Mouse (Mus musculus): ENCODE measurements around the gene Olfr1434. TPM values are rescaled to one million over a fixed set of nuclear protein-coding genes. Genes with fewer than 3 reads are reported as not detected.
"Not testable (repeated sequence)": the region's sequence is repeated elsewhere in the genome, so short reads cannot be mapped to it uniquely, and the experiment has no call there.

Gene Olfr1434
- polyA plus RNA-seq (2012; rRNA removed), result not detected in 2 replicates

DNA sequence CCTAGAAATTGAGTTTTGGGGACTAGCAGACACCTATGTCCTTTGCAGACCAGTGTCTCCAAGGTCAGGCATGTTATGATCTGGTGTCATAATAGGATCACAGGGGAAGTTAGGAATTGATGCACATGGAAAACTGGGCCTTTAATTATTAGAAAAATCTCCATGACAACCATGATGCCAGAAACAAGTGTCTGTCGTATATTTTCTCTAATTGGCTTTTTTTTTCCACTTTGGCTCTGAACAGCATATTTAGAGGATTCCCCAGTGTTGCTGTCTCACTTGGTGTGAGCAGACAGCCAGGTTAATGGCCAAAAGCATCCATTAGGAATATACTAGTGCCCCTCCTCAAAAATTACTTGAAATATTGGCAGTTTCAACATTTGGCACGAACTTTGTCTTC is at the start of gene Olfr1434:
Gene Olfr1434, plus strand, starts transcription at position 301 of the 400 bp plus-strand sequence.
- DNase-seq (ENCODE audit: low spot score), result no peak

DNA sequence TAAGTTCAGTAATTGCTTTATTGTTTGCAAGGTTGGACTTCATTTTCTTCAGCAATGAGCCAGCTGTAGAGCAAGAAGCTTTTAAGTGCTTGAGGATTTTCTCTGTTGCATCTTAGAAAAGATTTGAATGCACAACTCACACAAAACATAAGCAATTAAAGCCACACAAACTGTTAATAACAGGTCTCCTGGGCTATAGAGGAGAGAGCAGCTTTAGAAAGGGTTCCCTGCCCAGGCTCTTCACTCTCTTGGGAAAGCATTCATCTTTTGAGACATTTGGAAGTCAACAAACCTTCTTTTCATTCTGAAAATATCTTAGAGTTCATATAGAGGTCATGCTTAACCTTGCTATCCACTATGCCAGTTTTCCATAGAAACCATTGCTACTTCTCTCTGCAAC is 47.2 kb upstream of the Olfr1434 start, which contains the start of gene Olfr1432:
Gene Olfr1432, minus strand, starts transcription at position 101 of the 400 bp plus-strand sequence.
- DNase-seq (ENCODE audit: low spot score), result not testable (repeated sequence)

DNA sequence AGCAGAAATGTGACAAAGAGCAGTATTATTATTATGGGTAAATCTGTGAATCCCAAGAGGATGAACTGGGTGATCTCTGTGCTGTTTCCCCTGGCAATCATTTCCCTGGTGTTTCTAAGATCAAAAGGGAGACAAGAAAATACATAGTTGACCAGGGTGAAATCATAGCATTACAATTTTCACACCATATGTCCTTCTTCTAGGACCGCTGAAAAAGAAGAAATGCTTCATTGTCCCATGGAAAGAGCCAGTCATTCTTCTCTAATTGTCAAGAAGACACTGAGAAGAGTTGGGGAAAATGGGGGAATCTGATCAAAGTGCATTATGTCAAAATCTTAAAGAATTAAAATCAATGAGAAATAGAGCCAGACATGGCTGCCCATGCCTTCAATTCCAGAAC is 38.1 kb upstream of the Olfr1434 start, which contains the start of gene Olfr262:
Gene Olfr262, minus strand, starts transcription at position 101 of the 400 bp plus-strand sequence.
- DNase-seq (ENCODE audit: low spot score), result no peak

- DNase-seq (ENCODE audit: low spot score), result no peak
These were observed 18.9 kb upstream of the Olfr1434 start, which contains the start of gene Olfr235 for GRCm38 (mm10) chr19:12260732-12261131. Olfr235 (plus strand) TSS chr19:12261032.

GRCm38 (mm10) chr19:12292979-12293378 is 13.3 kb downstream of the Olfr1434 start:
- DNase-seq (ENCODE audit: low spot score), result no peak

- not testable (repeated sequence) for DNase-seq (ENCODE audit: low spot score)
These were observed 19.4 kb downstream of the Olfr1434 start, which contains the start of gene Olfr1436 for GRCm38 (mm10) chr19:12299030-12299429. Olfr1436 (minus strand) TSS chr19:12299130.

GRCm38 (mm10) chr19:12325001-12325400 is 45.3 kb downstream of the Olfr1434 start, which contains the start of gene Olfr1437:
Olfr1437 (minus strand) TSS chr19:12325101.
- no peak for DNase-seq (ENCODE audit: low spot score)

Other genes with a start within 250 kb of the Olfr1434 start
- gene Olfr1423, start 238.5 kb upstream of the Olfr1434 start, polyA plus RNA-seq (2012; rRNA removed), result not detected in 2 replicates
- gene Olfr1424, start 217.2 kb upstream of the Olfr1434 start, polyA plus RNA-seq (2012; rRNA removed), result not detected in 2 replicates
- gene Olfr1425, start 202.1 kb upstream of the Olfr1434 start, polyA plus RNA-seq (2012; rRNA removed), result not detected in 2 replicates
- gene Olfr1426, start 187.8 kb upstream of the Olfr1434 start, polyA plus RNA-seq (2012; rRNA removed), result not detected in 2 replicates
- not detected in 2 replicates for gene Olfr1427, start 176.5 kb upstream of the Olfr1434 start, polyA plus RNA-seq (2012; rRNA removed)
- gene Olfr1428, start 164.0 kb upstream of the Olfr1434 start, polyA plus RNA-seq (2012; rRNA removed), result not detected in 2 replicates
- not detected in 2 replicates for gene Olfr76, start 156.7 kb upstream of the Olfr1434 start, polyA plus RNA-seq (2012; rRNA removed)
- not detected in 2 replicates for gene Olfr1555-ps1, start 109.7 kb upstream of the Olfr1434 start, polyA plus RNA-seq (2012; rRNA removed)
- gene Olfr1431, start 79.2 kb upstream of the Olfr1434 start, polyA plus RNA-seq (2012; rRNA removed), result not detected in 2 replicates
- gene Olfr1432, start 47.3 kb upstream of the Olfr1434 start, polyA plus RNA-seq (2012; rRNA removed), result not detected in 2 replicates
- not detected in 2 replicates for gene Olfr262, start 38.2 kb upstream of the Olfr1434 start, polyA plus RNA-seq (2012; rRNA removed)
- gene Olfr235, start 18.8 kb upstream of the Olfr1434 start, polyA plus RNA-seq (2012; rRNA removed), result not detected in 2 replicates
- not detected in 2 replicates for gene Olfr1436, start 19.3 kb downstream of the Olfr1434 start, polyA plus RNA-seq (2012; rRNA removed)
- not detected in 2 replicates for gene Olfr1437, start 45.2 kb downstream of the Olfr1434 start, polyA plus RNA-seq (2012; rRNA removed)
- not detected in 2 replicates for gene Olfr1438-ps1, start 56.1 kb downstream of the Olfr1434 start, polyA plus RNA-seq (2012; rRNA removed)
- gene Olfr1440, start 107.4 kb downstream of the Olfr1434 start, polyA plus RNA-seq (2012; rRNA removed), result not detected in 2 replicates
- not detected in 2 replicates for gene Olfr1441, start 137.6 kb downstream of the Olfr1434 start, polyA plus RNA-seq (2012; rRNA removed)
- not detected in 2 replicates for gene Pfpl, start 148.1 kb downstream of the Olfr1434 start, polyA plus RNA-seq (2012; rRNA removed)
- gene Mpeg1, start 180.9 kb downstream of the Olfr1434 start, polyA plus RNA-seq (2012; rRNA removed), result 11.6 and 15.2 TPM in 2 replicates
- gene Dtx4, start 221.6 kb downstream of the Olfr1434 start, polyA plus RNA-seq (2012; rRNA removed), result 12.6 and 16.8 TPM in 2 replicates

All from urinary bladder, adult 2 months (tissue).